Mouse (Mus musculus) MEL (cell line): ENCODE results near the gene Fam169b.
A peak's percentile ranks its signal among the peaks of the same experiment; 100 is the strongest.

Experiments
- CTCF ChIP-seq, 3 experiments: IDR thresholded peaks in 2 of 3; conservative IDR thresholded peaks in 1 of 3; 2 replicates each; pipeline ENCODE4 v1.5.1; 2011 to 2012; ENCODE audit warnings: low read length in 3 of 3, low read depth in 2 of 3, mild to moderate bottlenecking in 2 of 3, improper control_type of control experiment in 1 of 3, inconsistent platforms in 1 of 3, mixed read lengths in 1 of 3, moderate library complexity in 1 of 3; ENCODE audit not compliant: control insufficient read depth in 1 of 3, insufficient read depth in 1 of 3, poor library complexity in 1 of 3, severe bottlenecking in 1 of 3
- SMC3 ChIP-seq: IDR thresholded peaks from 2 replicates; pipeline ENCODE4 v1.6.1; 2011; ENCODE audit warnings: low read depth, low read length, improper control_type of control experiment
- ZC3H11A ChIP-seq: IDR thresholded peaks from 2 replicates; pipeline ENCODE4 v1.6.1; 2012; ENCODE audit warnings: low read depth, mild to moderate bottlenecking, inconsistent platforms, low read length, improper control_type of control experiment
- ZNF384 ChIP-seq: IDR thresholded peaks from 2 replicates; pipeline ENCODE4 v1.6.1; 2012; ENCODE audit warnings: low read depth, mild to moderate bottlenecking, inconsistent platforms, low read length, improper control_type of control experiment

- TF ChIP-seq ZNF384: peak; percentile 82
- TF ChIP-seq ZC3H11A: no peak
- no peak for TF ChIP-seq SMC3
- TF ChIP-seq CTCF (IDR thresholded peaks at IDR 0.05 in 2 of 3, conservative IDR thresholded peaks at IDR 0.05 in 1 of 3; ENCODE audit: control insufficient read depth in 1 of 3, insufficient read depth in 1 of 3, low read depth in 2 of 3, low read length in 3 of 3, poor library complexity in 1 of 3, severe bottlenecking in 1 of 3): no peak
Observed at GRCm38 (mm10) chr7:68227621-68228020, 46.0 kb upstream of the Fam169b start.
